Mouse (Mus musculus) brain, embryonic 14.5 days (tissue): ENCODE data around the gene Gm17949. TPM values are rescaled to one million over a fixed set of nuclear protein-coding genes. Genes with fewer than 3 reads are reported as not detected.
"Not testable (repeated sequence)": the region's sequence is repeated elsewhere in the genome, so short reads cannot be mapped to it uniquely, and the experiment has no call there.

ENCODE experiments used
- DNase-seq: peaks from one replicate; pipeline ENCODE4 v3.0.0-alpha.2; 2011; ENCODE audit warnings: low read depth
- CTCF ChIP-seq: fragments of 200-500 bp; IDR thresholded peaks from 2 replicates; pipeline ENCODE4 v1.5.1; 2012; ENCODE audit warnings: inconsistent platforms, mild to moderate bottlenecking, moderate library complexity, borderline replicate concordance; ENCODE audit not compliant: insufficient read depth, insufficient read length; ENCODE audit errors: extremely low read depth
- POLR2A ChIP-seq: fragments of 200-500 bp; IDR thresholded peaks from 2 replicates; pipeline ENCODE4 v1.6.1; 2012; ENCODE audit warnings: mild to moderate bottlenecking, inconsistent platforms, borderline replicate concordance; ENCODE audit not compliant: poor library complexity, insufficient read depth, insufficient read length, severe bottlenecking; ENCODE audit errors: extremely low read depth
- polyA plus RNA-seq: library from polyadenylated mRNA; depleted of rRNA; stranded (reverse); fragments of >200 nt; gene quantifications from 2 replicates; pipeline ENCODE4 v1.2.3, GENCODE M21; 2012

Gm17949 gene
- polyA plus RNA-seq, 1 experiment: 0.08 TPM

DNA sequence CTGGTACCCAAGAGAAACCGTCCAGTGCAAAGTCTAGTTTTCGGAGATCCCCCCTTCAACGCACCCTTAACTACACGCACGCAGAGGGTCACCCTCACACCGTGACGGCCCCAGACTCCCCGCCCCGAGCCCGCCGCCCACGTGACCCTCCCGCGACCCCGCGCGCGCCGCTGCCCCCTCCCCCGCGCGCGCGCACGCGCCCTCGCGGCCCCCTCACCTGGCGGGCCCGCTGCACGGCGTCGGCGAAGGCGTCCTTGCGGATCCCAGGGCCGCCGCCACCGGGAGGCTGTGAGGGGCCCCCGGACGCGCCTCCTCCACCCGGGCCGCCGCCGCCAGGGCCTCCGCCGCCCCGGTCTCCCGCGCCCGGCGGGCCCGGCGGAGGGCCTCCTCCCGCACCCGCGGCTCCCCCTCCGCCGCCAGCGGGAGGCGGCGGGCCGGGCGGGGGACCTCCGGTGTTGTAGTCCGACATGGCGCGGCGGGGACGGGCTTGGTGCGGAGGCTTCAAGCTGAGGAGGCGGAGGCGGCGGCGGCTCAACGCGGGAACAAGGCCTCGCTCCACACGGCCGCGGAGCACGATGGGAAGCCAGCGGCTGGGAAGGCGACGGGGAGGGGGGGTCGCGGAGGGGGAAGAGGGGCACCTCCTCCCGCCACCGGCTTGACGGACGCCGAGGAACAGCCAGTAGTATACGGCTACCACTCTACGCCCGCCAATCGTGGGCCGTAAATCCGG lies 19.8 kb downstream of the Gm17949 start, which contains the start of gene Khsrp:
Gene Khsrp, minus strand, starts transcription at position 592 of the 730 bp plus-strand sequence.
- peak; percentile 51 for DNase-seq
- TF ChIP-seq POLR2A (peak; percentile 84), CTCF (no peak)

DNA sequence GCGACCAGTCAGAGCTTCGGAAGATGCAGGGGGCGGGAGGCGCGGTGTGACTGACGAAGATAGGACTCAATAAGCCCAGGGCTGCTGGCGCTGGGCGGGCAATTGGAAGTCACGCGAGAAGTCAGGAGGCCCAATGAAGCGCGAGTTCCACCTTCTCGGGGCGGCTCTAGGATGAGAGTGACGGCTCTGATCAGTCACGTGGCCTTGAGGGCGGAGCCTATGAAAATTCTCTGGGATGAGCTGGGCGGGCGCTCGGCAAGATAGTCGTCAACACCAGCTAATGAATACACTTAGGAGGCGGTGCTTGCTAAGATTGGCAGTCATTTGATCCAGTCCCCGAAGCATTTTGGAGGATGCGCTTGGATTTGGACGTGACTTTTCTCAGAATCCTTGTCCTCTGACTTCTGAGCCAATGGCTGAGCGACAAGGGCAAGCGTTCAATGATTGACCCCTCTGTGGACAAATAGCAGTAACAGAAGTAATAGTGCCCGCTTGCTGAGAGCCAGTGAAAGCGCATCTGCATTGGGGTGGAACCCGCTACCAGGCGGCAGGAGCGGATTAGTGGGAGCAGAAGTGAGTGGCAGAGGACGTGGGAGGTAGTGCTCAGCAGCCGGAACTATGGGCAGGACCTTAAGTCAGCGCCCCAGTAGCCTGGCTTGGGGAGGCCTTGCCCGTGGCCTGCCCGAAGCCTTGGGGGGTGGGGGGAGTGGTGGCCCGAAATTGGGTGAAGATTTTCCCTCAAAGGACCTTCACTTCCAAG lies 20.6 kb downstream of the Gm17949 start:
- TF ChIP-seq POLR2A (peak; percentile 63; the same call in 1 of the 2 replicates), CTCF (no peak)
- peak; percentile 100 for DNase-seq

DNA sequence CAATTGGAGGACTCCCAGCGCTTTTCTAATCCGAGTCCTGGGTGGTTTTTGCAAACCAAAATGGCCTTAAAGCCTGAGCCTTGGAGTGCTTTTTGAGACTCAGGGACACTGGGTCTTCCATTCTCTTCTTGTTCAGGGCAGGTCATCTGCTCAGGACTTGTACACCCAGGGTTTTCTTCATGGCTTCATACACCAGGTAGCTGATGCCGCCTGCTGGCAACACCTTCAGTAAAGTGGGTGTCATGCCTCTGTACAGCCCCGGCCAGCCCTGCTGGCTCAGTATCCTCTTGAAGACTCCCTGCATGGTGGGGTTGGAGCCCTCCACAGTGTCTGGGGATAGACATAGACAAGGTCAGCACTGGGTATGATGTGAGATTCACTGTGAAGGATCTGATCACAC lies 21.6 kb downstream of the Gm17949 start:
- DNase-seq: no peak
- TF ChIP-seq CTCF: no peak
- TF ChIP-seq POLR2A: no peak

DNA sequence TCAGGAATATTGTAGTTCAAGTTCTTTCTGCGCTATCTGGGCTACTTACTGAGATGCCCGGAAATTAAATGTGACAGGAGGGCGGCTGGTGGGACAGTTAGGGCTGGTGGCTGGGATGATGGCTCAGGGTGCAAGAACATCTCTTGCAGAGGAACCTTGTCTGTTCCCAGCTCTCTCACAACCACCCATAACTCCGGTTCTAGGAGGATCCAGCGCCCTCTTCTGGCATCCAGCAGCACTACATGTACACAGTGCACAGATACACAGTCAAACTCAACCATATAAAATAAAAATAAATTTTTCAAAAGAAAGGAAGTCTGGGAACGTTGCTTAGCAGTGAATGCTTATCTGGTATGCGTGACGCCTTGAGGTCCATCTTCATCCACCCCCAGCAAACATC lies 27.7 kb downstream of the Gm17949 start:
- TF ChIP-seq POLR2A: no peak
- TF ChIP-seq CTCF: peak; percentile 26; the same call in 1 of the 2 replicates
- DNase-seq: no peak

DNA sequence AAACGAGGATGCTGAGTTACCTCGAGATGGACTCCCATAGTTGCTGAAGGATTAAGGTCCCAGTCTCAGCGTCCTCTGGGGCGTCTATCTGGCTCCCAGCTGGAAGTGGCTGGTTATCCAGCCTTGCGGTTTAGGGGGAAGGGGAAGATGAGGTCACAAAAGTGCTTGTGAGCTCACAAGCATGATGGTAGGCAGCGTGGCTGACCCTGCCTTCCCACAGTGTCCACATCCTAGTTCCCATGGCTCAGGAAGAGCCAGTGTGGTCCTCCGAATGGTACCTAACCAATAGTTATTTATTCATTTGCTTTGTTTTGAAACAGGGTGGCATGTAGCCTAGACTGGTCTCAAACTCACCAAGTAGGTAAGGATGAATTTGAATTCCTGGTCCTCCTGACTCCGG lies 30.3 kb downstream of the Gm17949 start, which contains the start of gene Slc25a41:
Gene Slc25a41, minus strand, starts transcription at position 101 of the 400 bp plus-strand sequence.
- no peak for TF ChIP-seq POLR2A
- TF ChIP-seq CTCF: no peak
- DNase-seq: no peak

DNA sequence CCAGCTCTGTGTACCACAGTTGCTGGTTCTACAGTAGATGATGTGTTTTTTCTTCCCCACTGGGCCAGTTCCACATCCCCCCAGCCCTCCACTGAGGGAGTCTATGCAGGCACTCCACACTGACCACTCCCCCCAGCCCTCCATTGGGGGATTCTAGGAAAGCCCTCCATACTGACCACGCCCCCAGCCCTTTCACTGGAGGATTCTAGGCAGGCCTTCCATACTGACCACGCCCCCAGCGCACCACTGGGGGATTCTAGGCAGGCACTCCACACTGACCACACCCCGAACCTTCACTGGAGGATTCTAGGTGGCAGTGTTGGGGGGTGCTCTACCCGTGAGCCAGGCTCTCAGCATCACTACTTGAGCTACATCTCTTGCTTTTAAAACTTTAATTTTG lies 36.1 kb downstream of the Gm17949 start:
- DNase-seq: no peak
- TF ChIP-seq CTCF (no peak), POLR2A (no peak)

DNA sequence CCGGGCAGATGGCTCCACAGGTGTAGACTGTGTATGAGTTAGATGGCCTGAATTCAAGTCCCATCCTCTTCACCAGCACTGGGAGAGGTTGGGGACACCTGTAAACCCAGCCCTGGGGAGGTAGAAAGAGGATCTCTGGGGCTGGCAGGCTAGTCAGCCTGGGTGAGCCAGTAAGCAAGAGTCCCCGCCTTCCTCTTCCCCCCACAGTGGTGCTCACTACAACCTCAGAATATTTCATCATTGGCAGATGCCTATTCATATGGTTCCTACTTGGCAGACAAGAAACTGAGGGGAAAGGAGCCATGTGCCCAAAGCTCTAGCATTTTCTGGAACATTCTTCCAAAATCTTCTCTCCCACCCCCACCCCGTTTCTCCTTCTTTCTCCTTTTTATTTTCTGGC lies 37.5 kb downstream of the Gm17949 start:
- no peak for DNase-seq

DNA sequence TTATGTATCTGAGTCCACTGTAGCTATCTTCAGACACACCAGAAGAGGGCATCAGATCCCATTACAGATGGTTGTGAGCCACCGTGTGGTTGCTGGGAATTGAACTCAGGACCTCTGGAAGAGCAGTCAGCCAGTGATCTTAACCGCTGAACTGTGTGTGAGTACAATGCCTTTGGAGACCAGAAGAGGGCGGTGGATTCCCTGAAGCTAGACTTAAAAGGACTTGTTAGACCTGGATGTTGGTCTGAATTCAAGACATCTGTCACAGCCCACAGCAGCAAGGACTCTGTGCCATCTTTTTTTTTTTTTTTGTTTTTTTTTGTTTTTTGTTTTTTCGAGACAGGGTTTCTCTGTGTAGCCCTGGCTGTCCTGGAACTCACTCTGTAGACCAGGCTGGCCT lies 40.4 kb downstream of the Gm17949 start:
- DNase-seq: not testable (repeated sequence)
- peak; percentile 12; the same call in 1 of the 2 replicates for TF ChIP-seq CTCF

More for the DNA sequence above, 37.5 kb downstream of the Gm17949 start:
- TF ChIP-seq CTCF (no peak), POLR2A (no peak)

DNA sequence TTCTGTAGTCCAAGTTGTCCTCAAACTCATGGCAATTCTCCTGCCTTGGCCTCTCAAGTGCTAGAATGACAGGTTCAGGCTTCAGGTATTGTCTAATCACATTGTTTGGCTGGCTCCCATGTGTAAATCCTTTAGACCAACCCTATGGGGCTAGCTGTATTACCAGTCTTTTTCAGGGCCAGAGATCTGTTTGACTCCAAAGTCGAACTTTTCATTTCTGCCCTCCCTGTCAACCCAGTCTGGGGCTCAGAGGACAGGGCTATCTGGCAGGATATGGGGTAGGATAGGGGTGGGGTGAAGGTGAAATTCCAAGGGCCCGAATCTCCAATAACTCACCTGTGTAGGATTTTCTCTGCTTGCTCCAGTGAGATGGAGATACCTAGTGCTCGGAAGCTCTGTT lies 45.0 kb downstream of the Gm17949 start:
- no peak for TF ChIP-seq POLR2A
- no peak for TF ChIP-seq CTCF
- DNase-seq: no peak

DNA sequence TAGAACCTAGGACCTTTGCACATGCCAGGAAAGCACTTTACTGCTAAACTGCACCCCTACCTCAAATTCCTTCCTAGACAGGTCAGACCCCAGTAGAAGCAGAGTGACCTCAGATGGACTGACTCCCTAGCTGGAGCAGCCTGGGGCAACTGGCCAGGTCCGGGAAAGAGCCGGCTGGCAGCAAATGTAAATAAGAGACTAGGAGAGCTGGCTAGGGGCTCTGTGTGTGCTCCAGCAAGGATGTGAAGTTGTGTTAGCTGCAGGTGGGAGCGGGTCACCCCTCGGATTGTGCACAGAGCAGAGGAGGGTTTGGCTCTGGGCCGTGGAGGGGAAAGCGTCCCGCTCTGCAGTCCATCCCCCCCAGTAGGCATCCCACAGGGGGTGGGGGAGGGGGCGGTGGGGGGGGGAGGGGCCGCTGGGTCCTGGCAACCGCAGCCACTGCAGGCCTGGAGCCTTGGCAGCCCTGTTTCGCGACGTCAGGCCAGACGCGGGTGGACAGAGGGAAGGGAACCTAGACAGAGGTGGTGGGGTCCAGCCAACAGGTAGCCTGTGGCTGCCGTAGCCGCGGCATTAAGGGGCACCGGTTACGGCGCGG lies 47.7 kb downstream of the Gm17949 start, which contains the start of gene Crb3:
Gene Crb3, plus strand, starts transcription at position 215 of the 595 bp plus-strand sequence.
- DNase-seq: peak; percentile 37
- TF ChIP-seq POLR2A: no peak
- TF ChIP-seq CTCF: no peak

DNA sequence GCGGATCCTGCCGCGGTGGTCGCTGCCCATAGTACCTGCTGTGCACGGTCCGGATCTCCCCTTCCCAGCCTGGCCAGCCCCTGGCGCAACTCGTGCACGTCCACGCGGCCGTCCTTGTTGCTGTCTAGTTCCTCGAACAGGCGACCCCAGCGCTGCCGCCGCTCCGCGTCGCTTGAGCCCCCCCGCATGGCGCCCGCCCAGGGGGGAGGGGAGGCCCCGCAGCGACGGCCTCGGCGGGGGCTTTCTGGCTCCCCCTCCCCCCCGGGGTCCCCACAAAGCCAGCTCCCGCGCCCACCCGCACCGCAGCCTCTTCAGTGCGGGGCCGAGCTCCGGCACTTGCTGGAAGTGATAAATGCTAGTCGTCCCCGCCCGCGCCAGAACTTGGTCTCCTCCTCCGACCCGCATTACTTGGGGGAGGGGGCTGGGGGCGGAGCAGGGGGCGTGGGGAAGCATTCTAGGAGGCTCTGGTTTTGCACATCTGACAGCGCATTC lies 48.3 kb downstream of the Gm17949 start, which contains the start of gene Slc25a23:
Gene Slc25a23, minus strand, starts transcription at position 378 of the 492 bp plus-strand sequence.
- peak; percentile 96 for DNase-seq
- TF ChIP-seq POLR2A (0 out of 2 replicates have a peak, but pooled peaks have one; percentile 39), CTCF (no peak)

DNA sequence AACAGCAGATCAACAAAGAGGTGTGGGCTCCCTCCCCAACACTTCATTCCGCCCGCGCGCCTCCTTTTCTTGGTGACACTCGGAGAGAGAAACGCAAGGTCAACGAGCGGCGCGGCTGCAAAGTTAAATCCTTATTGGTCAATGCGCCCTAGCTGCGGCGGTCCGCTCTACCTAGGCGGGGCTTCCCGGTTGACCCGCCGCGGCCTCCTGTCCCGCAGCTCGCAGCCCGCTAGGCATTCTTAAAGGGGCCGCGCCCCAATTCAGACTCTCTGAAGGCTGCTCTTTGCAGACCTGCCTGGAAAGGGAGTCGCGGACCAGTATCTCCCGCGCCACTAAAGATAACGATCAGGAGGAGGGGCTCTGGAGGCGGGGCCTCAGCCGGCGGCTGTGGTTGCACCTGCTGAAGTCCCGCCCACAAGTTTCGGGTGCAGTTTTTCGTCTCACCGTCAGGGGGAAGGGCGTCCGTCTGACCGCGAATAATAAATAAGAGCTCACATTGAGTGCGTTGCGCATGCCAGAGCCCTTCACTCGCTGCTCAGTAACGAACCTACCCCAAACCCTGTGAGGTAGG lies 49.0 kb downstream of the Gm17949 start:
- peak; percentile 78 for TF ChIP-seq CTCF
- TF ChIP-seq POLR2A: 0 out of 2 replicates have a peak, but pooled peaks have one; percentile 16
- DNase-seq: peak; percentile 99
